10 mouse cellular contexts compared by ENCODE assay signal in the genomic region with DNA sequence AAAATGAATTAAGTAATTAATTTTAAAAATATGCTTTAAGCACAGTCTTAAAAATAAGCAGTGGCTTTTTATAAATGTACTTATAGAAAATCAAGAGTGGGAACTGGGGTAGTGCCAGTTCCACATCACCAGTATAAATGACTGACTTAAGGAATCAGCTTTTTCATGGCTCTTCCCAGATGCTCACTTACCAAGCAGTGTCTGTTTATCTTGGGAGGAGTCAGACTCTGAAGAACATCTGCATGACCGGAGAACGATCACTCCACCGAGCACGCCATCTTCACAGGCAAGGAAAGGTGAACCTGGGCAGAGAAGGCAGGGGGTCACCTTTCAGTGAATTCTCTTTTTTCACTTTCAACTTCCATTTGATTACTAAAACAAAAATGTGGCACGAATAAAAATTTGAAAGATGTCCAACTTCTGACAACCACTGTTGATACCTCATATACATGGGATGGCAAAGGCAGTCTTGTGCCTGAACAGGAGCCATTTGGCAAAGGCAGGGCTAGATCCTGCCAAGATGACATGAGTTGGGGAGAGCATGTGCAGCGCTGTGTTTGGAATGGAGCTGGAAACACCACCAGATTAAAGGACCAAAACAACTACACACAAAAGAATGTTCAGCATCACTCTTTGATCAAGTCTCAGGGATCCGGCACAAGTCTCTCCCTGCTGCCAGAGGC.
DNase-seq lines count a peak whose midpoint lies in the region; ATAC-seq and TF ChIP-seq lines count a peak whose summit lies in the region.
"Had no signal": no experiment of that assay in that cellular context is flagged by ENCODE, and none has a peak within 500 bp of the region (broad histone marks: within the 10 kb centered on the region; RNA-seq: fewer than 3 reads in every experiment).

No protein-coding gene starts in this region.

- no peaks in the 10 kb centered on the region for H3K36me3 ChIP-seq in forebrain, embryonic 13.5 days (ENCODE audit: poor library complexity, severe bottlenecking)
- H3K36me3 ChIP-seq in forebrain, embryonic 12.5 days (replicated peaks) = no peaks in the 10 kb centered on the region
- H3K36me3 ChIP-seq in stomach, postnatal 0 days (ENCODE audit: control insufficient read depth, insufficient read depth, low read length) = no peaks in the 10 kb centered on the region
- no peaks in the 10 kb centered on the region for H3K36me3 ChIP-seq in liver, postnatal 0 days (replicated peaks; ENCODE audit: insufficient read depth, low read length)
- H3K36me3 ChIP-seq in hindbrain, embryonic 11.5 days (ENCODE audit: control insufficient read depth, insufficient read depth, low read length) = no peaks in the 10 kb centered on the region

- H3K27me3 ChIP-seq in forebrain, embryonic 13.5 days = no peaks in the 10 kb centered on the region
- H3K27me3 ChIP-seq in forebrain, embryonic 12.5 days = no peaks in the 10 kb centered on the region
- no peaks in the 10 kb centered on the region for H3K27me3 ChIP-seq in stomach, postnatal 0 days (ENCODE audit: control insufficient read depth, insufficient read depth, low read length)
- no peaks in the 10 kb centered on the region for H3K27me3 ChIP-seq in liver, postnatal 0 days (ENCODE audit: insufficient read depth, low read length)
- no peaks in the 10 kb centered on the region for H3K27me3 ChIP-seq in hindbrain, embryonic 11.5 days (ENCODE audit: control insufficient read depth, insufficient read depth, low read length)

- H3K9me3 ChIP-seq in forebrain, embryonic 13.5 days (replicated peaks) = no peaks in the 10 kb centered on the region
- H3K9me3 ChIP-seq in forebrain, embryonic 12.5 days = no peaks in the 10 kb centered on the region
- H3K9me3 ChIP-seq in stomach, postnatal 0 days (ENCODE audit: control insufficient read depth, low read length) = no peaks in the 10 kb centered on the region
- no peaks in the 10 kb centered on the region for H3K9me3 ChIP-seq in liver, postnatal 0 days (ENCODE audit: low read length)
- no peaks in the 10 kb centered on the region for H3K9me3 ChIP-seq in hindbrain, embryonic 11.5 days (ENCODE audit: control insufficient read depth, low read length)

- no peak overlapping the region for H3K9ac ChIP-seq in forebrain, embryonic 13.5 days
- H3K9ac ChIP-seq in forebrain, embryonic 12.5 days = no peak overlapping the region
- no peak overlapping the region for H3K9ac ChIP-seq in stomach, postnatal 0 days (ENCODE audit: low read length)
- no peak overlapping the region for H3K9ac ChIP-seq in liver, postnatal 0 days (replicated peaks)
- no peak overlapping the region for H3K9ac ChIP-seq in hindbrain, embryonic 11.5 days (ENCODE audit: low read depth, low read length)

- no peak overlapping the region for H3K4me3 ChIP-seq in forebrain, embryonic 13.5 days
- H3K4me3 ChIP-seq in forebrain, embryonic 12.5 days (replicated peaks) = no peak overlapping the region
- H3K4me3 ChIP-seq in stomach, postnatal 0 days (ENCODE audit: low read depth, low read length) = no peak overlapping the region
- no peak overlapping the region for H3K4me3 ChIP-seq in liver, postnatal 0 days (ENCODE audit: low read depth, low read length)
- no peak overlapping the region for H3K4me3 ChIP-seq in hindbrain, embryonic 11.5 days (ENCODE audit: low read depth, low read length)

- no peak for TF ChIP-seq CTCF in stomach, postnatal 0 days (IDR thresholded peaks at IDR 0.05; ENCODE audit: low read depth)
- no peak for TF ChIP-seq CTCF in liver, postnatal 0 days (IDR thresholded peaks at IDR 0.05; ENCODE audit: low read depth)

- 88% methylated on average over 7 of the region's 7 CpGs for WGBS in forebrain, embryonic 13.5 days
- WGBS in forebrain, embryonic 12.5 days = 90% methylated on average over 7 of the region's 7 CpGs
- 62% methylated on average over 7 of the region's 7 CpGs for WGBS in stomach, postnatal 0 days
- 91% methylated on average over 7 of the region's 7 CpGs for WGBS in liver, postnatal 0 days (ENCODE audit: insufficient replicate concordance)
- 92% methylated on average over 7 of the region's 7 CpGs for WGBS in hindbrain, embryonic 11.5 days

- no peak for TF ChIP-seq EP300 in stomach, postnatal 0 days (optimal IDR thresholded peaks at IDR 0.05)
- TF ChIP-seq EP300 in liver, postnatal 0 days (IDR thresholded peaks at IDR 0.05; ENCODE audit: low read depth) = no peak

- no peak overlapping the region for H3K4me2 ChIP-seq in forebrain, embryonic 13.5 days
- H3K4me2 ChIP-seq in forebrain, embryonic 12.5 days = no peak overlapping the region
- H3K4me2 ChIP-seq in stomach, postnatal 0 days (replicated peaks; ENCODE audit: low read depth) = no peak overlapping the region
- no peak overlapping the region for H3K4me2 ChIP-seq in liver, postnatal 0 days (ENCODE audit: low read depth, low read length)
- no peak overlapping the region for H3K4me2 ChIP-seq in hindbrain, embryonic 11.5 days (replicated peaks; ENCODE audit: low read depth, low read length)

- ATAC-seq in forebrain, embryonic 13.5 days = peak; percentile 74; the same call in 1 of the 2 replicates
- no peak for ATAC-seq in forebrain, embryonic 12.5 days (ENCODE audit: low FRiP score)
- ATAC-seq in stomach, postnatal 0 days (ENCODE audit: low FRiP score, low TSS enrichment) = no peak
- no peak for ATAC-seq in liver, postnatal 0 days
- no peak for ATAC-seq in hindbrain, embryonic 11.5 days (ENCODE audit: low FRiP score)

- H3K27ac ChIP-seq in forebrain, embryonic 13.5 days = no peak overlapping the region
- no peak overlapping the region for H3K27ac ChIP-seq in forebrain, embryonic 12.5 days
- H3K27ac ChIP-seq in stomach, postnatal 0 days (replicated peaks) = no peak overlapping the region
- H3K27ac ChIP-seq in liver, postnatal 0 days (ENCODE audit: low read depth) = no peak overlapping the region
- H3K27ac ChIP-seq in hindbrain, embryonic 11.5 days (ENCODE audit: low read depth, low read length) = no peak overlapping the region
- H3K27ac ChIP-seq: macrophage had no signal

- no peaks in the 10 kb centered on the region for H3K4me1 ChIP-seq in forebrain, embryonic 13.5 days
- no peaks in the 10 kb centered on the region for H3K4me1 ChIP-seq in forebrain, embryonic 12.5 days
- H3K4me1 ChIP-seq in stomach, postnatal 0 days (replicated peaks; ENCODE audit: control insufficient read depth, insufficient read depth) = no peaks in the 10 kb centered on the region
- no peaks in the 10 kb centered on the region for H3K4me1 ChIP-seq in liver, postnatal 0 days (ENCODE audit: insufficient read depth)
- H3K4me1 ChIP-seq in hindbrain, embryonic 11.5 days (replicated peaks; ENCODE audit: control insufficient read depth, insufficient read depth, low read length) = no peaks in the 10 kb centered on the region

- DNase-seq in right cerebral cortex, postnatal 4 days = peak; percentile 10
- no peak for DNase-seq in right cerebral cortex, postnatal 25 days
- DNase-seq in layer of hippocampus, adult 9-11 months = peak; percentile 67
- DNase-seq in stomach, postnatal 0 days (ENCODE audit: low spot score) = no peak
- no peak for DNase-seq in liver, postnatal 0 days
- no peak for DNase-seq in hindbrain, embryonic 11.5 days (ENCODE audit: low spot score)
- DNase-seq: kidney, postnatal 4 days had no signal

Comparison
In these comparisons a context has a peak if more than half of its experiments do, and no peak if none do; other contexts are left out.
1. DNase-seq: peak in right cerebral cortex, postnatal 4 days (single experiment) and layer of hippocampus, adult 9-11 months (single experiment); none in right cerebral cortex, postnatal 25 days (single experiment), stomach, postnatal 0 days (single experiment), liver, postnatal 0 days (single experiment) and hindbrain, embryonic 11.5 days (single experiment).